Mouse (Mus musculus) frontal cortex, adult 2 months (tissue): ENCODE data around the gene Cenpc1. TPM values are rescaled to one million over a fixed set of nuclear protein-coding genes. Genes with fewer than 3 reads are reported as not detected.
A peak's percentile ranks its signal among the peaks of the same experiment; 100 is the strongest.

ENCODE experiments used
- DNase-seq, 2 experiments: peaks; one replicate each; pipeline ENCODE4 v3.0.0; 2022; ENCODE audit warnings: low spot score in 1 of 2; ENCODE audit errors: extremely low spot score in 1 of 2
- polyA plus RNA-seq: library from polyadenylated mRNA; depleted of rRNA; stranded (reverse); fragments of >200 nt; gene quantifications from 2 replicates; pipeline ENCODE4 v1.2.3, GENCODE M21; 2012; rRNA removed

The Cenpc1 gene
- polyA plus RNA-seq, 1 experiment: 16.0 TPM

DNA sequence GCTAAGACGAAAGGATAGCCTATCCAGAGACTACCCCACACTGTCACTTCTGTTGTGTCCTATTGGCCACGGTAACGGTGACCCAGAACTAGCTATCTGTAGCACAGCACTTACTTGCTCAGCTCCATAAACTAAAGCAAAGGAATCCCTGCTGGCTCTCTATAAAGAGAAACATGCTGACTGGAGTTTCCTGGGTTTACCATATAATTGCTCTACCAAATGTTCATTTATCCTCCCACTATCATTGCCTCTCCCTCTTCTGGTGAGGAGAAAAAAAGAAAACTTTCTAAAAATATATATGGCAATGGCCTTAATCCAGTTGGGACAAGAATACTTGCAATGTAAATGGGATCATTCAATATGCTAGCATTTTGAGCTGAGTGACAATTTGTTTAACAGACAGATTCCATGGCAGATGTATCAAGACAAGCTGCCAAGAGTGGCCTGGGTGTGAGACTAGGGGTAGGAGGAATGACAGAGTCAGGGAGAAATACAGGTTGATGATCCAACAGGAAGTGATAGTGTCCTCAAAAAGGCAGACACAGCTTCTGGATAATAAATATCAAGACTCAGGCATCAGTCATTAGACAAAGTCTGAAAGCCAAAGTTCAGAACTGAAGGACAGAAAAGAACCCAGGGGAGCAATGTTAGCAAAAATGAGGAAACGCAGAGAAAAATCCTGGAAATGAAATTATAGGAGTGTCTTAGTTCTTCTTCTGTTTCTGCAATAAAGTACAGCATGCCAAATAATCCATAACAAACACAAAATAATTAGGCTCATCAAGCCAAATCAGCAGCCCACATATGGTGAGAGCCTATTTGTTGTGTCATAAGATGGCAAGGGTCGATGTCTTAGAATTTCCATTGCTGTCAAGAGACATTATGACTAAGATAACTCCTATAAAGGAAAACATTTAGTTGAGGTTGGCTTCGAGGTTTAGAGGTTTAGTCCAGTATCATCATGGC lies 68.6 kb downstream of the Cenpc1 start:
- DNase-seq: peak; percentile 32 to 58

DNA sequence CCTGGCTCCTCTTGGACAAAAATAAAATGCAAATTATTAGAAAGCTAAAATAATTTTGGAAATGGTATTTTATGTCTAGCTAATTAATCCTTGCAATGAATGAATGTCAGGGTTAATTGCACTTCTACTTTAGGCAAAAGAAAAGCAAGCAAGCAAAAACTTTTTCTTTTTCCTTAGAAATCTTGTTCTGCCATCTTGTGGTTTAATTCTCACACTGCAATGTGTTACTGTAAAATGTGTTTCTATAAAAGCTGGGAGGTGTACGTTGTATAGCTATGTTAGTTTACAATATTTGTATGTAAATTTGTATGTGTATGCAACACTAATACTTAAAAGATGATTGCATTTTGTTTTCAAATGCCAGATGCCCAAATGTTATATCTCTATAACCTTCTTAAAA lies 70.8 kb downstream of the Cenpc1 start:
- peak in 1 of 2 experiments; percentile 42 for DNase-seq

DNA sequence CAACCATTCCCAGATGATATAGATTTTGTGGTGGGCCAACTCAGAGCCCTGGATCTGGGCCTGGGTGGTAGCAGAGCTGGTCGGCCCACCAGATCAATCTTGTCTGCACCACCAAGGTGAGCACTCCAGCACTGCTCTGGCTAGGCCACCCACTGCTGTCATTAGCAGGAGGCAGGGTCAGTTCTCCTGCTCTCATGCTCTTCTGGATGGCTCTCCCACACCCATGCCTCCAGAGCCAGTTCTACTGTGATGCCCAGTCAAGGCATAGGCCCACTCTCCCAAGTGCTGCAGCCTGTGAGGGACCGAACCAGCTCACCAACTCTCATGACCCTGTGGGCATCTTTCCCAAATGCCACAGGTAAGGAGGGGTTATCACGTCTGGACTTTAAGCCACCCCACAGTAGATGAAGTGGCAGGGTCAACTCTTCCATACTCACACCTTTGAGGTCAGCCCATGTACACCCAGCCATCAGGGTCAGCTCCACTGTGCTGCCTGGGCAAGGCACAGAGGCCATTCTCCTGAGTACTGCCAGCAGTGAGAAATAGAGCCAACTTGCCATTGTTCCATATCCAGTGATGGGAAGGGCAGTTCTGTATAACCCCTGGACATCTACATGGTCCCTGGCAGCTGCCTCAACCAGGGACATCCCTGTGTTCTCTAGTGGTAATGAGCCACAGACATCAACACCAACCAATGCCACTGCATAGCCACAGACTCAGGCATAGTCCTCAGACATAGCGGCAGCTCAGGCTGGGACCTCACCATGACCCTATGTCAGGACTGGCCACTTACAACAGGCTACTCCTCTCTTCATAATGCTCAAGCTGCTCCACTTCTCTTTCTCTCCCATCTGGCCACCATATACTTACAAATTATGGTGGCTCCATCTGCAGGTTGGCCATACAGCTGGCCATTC lies 72.3 kb downstream of the Cenpc1 start:
- DNase-seq: no peak

DNA sequence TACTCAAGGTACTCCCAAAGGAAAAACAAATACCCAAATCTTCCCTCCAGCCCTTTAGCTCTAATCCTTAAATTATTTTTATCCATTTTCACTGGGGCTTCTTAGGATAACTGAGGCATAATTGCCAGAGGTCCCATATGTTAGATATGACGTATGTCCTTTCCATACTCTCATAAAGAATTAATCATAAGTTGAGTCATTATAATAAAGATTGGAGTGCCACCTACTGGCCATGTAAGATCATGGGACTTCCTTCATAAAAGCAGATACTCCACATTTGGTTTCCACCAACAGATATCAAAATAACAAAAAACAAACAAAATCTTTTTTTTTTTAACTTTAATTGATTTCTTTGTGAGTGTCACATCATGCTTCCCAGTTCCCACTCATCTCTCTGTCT lies 73.3 kb downstream of the Cenpc1 start:
- DNase-seq: peak in 1 of 2 experiments; percentile 66

DNA sequence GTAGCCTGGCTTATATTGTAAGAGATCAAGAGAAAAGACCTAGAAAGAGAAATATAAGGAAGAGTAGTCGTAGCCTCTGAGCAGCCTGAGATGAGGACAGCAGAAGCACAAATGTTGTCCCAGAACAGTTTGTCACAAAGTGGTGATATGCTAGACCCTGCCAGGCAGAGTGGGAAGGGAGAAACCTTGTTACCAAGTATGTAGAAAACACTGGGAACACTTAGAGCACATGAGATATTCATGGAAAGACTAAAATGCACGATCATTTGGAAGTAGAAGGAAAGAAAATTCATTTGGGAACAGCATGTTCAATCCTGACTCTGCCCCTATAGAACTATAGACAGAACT lies 77.9 kb downstream of the Cenpc1 start:
- no peak for DNase-seq

DNA sequence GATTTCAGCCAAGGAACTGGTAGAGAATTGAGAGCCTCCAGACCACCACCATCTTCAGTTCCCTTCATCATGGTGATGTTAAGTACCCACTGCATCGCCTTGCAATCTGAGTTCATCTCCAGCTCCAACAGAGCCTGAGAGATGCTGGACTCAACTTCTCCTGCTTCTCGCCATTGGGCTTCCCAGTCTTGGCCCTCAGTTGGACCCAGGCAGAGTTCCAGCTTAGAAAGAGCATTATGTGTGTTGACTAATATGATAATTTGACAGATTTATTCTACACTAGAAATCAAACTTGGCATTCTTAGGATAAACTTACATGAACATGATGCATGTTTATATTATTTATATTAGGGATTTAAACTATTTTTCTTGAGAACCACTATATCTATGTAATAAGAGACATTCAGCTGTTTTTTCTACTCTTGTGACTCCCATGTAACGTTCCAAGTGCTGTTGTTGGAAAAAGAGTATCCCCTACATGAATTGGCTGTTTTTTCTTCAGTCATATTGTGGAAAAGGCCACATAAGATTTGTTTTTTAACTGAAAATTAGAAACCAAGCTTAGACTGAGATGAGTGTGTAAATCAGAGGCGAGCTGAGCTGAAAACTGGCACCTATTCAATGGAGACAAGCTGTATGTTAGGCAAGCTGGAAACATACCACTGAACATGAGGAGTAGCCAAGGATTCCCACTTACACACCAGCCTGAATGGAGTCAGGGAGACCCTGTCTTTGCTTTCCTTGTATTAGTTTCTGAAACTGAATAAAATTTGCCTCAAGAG lies 78.5 kb downstream of the Cenpc1 start:
- DNase-seq: no peak

DNA sequence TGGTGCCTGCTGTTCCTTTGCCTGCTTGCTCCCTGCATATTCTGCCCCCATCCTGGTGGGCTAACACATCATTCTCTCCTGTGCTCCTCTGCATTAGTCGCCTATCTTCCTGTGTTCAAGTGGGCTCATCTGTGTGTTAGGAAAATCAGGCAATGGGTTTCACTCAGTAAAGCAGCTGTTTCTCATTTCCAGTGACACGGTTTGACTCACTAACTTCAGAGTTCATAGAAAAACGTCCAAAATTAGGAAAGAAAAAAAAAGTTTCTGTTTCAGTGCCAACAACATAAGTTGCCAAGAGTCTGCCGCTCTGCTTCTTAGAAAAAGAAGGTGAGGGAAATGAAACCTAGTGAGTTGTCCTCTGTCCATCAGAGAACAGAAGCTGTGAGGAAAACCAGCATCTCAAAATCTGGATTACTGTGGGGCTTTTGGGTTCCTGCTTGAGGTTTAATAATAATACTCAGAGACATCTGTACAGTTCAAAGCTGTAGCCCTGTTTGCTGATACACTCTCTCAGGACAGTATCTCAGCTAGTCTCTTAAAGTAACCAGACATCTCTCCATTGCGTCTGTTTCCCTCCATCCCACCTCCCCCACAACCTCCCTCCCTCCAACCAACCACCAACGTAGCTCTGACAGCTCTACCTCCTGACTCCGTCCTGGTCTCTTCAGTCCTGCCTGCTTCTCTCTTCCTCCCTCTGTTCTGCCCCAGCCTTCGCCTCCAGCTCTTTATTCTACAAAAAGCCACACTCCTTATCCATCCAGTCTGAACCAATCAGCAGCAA lies 87.5 kb downstream of the Cenpc1 start:
- DNase-seq: no peak

DNA sequence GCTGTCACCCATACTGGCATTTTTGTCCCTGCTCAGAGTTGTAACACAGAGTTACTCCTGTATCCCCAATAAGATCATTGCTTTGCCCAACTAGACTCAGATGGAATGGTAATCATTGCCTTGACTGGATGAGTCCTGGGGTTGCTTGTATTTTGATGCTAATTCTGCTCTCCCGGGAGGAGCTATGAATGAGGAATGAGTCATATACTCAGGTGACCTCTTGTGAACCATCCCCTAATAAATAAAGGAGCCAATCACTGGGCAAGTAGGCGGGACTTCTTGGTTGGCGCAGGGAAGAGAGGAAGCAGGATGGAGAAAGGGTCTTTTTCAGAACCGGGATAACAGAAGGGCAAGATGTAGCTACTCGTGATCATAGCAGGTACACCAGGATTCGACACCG lies 102.6 kb downstream of the Cenpc1 start:
- no peak for DNase-seq

Other genes with a start within 250 kb of the Cenpc1 start
- gene Stap1, start 6.2 kb upstream of the Cenpc1 start, polyA plus RNA-seq: 0.08 and 0.18 TPM in 2 replicates
- gene Uba6, start 107.2 kb upstream of the Cenpc1 start, polyA plus RNA-seq: 5.9 and 6.8 TPM in 2 replicates
- not detected in 2 replicates for gene Gnrhr, start 132.3 kb upstream of the Cenpc1 start, polyA plus RNA-seq
- not detected in 2 replicates for gene Tmprss11c, start 223.7 kb upstream of the Cenpc1 start, polyA plus RNA-seq